Mouse (Mus musculus): Measurements from ENCODE around the gene Cd79a. TPM values are rescaled to one million over a fixed set of nuclear protein-coding genes. Genes with fewer than 3 reads are reported as not detected.

Gene Cd79a
- total RNA-seq (2012; rRNA removed) = 71.3 and 75.2 TPM in 2 replicates
- total RNA-seq (2014; rRNA removed) = 46.6 and 51.8 TPM in 2 replicates
- 313 and 422 TPM in 2 replicates for polyA plus RNA-seq (2012; ENCODE audit: insufficient read length, low read depth)

- Histone ChIP-seq H3K4me3 (replicated peaks in 1 of 3; ENCODE audit: low read depth in 2 of 3, low read length in 2 of 3, poor library complexity in 1 of 3) (peak within 1 kb of the TSS; percentile 64 to 97 (median 77)), H3K9ac (ENCODE audit: insufficient read depth, low read depth) (peak within 1 kb of the TSS; percentile 73), H3K27me3 (replicated peaks) (no peaks in the 10 kb centered on the region), H3K79me2 (replicated peaks; ENCODE audit: control insufficient read depth, extremely low read depth, insufficient read depth, poor library complexity, severe bottlenecking) (peaks cover 12% of the 10 kb centered on the region), H3K4me2 (ENCODE audit: insufficient read depth, low read depth, poor library complexity, severe bottlenecking) (peak within 1 kb of the TSS; percentile 64), H3K27ac (ENCODE audit: insufficient read depth, low read depth) (peak within 1 kb of the TSS; percentile 82), H3K4me1 (ENCODE audit: control insufficient read depth in 1 of 2, insufficient read depth in 2 of 2) (peaks cover 14 to 60% of the 10 kb centered on the region in 2 experiments), H3K36me3 (replicated peaks in 1 of 2; ENCODE audit: control insufficient read depth in 1 of 2, insufficient read depth in 1 of 2, low read length in 1 of 2) (peaks cover 16 to 27% of the 10 kb centered on the region in 2 experiments), H3K9me3 (replicated peaks; ENCODE audit: low read length) (peaks cover 4% of the 10 kb centered on the region)
- TF ChIP-seq MAFK (IDR thresholded peaks at IDR 0.05; ENCODE audit: insufficient replicate concordance, low read length) = no peak
- peak; percentile 88 for TF ChIP-seq EP300 (IDR thresholded peaks at IDR 0.05; ENCODE audit: low read length)
- peak; percentile 78 for TF ChIP-seq ETS1 (conservative IDR thresholded peaks at IDR 0.05; ENCODE audit: low read depth, low read length)
- TF ChIP-seq IRF4 (IDR thresholded peaks at IDR 0.05; ENCODE audit: low read depth, low read length) = peak; percentile 60
- peak; percentile 86 for TF ChIP-seq NELFE (IDR thresholded peaks at IDR 0.05; ENCODE audit: low read depth, low read length)
- TF ChIP-seq ZKSCAN1 (IDR thresholded peaks at IDR 0.05; ENCODE audit: borderline replicate concordance, low read depth, low read length) = no peak
- peak; percentile 70; the same call in 1 of the 2 replicates for TF ChIP-seq MEF2A (IDR thresholded peaks at IDR 0.05; ENCODE audit: borderline replicate concordance, low read depth, low read length)
- peak; percentile 58 for TF ChIP-seq BHLHE40 (IDR thresholded peaks at IDR 0.05; ENCODE audit: low read depth, low read length)
- TF ChIP-seq CTCF (conservative IDR thresholded peaks at IDR 0.05 in 1 of 2, IDR thresholded peaks at IDR 0.05 in 1 of 2; ENCODE audit: low read depth in 2 of 2, low read length in 2 of 2) = no peak
- TF ChIP-seq MXI1 (IDR thresholded peaks at IDR 0.05; ENCODE audit: low read depth, low read length) = peak; percentile 52; the same call in 1 of the 2 replicates
- no peak; the same call in 1 of the 2 replicates for TF ChIP-seq MYC (IDR thresholded peaks at IDR 0.05; ENCODE audit: low read depth, low read length)
- no peak for TF ChIP-seq ZC3H11A (IDR thresholded peaks at IDR 0.05; ENCODE audit: low read depth, low read length)
- TF ChIP-seq RCOR1 (conservative IDR thresholded peaks at IDR 0.05; ENCODE audit: low read depth, low read length) = 0 out of 2 replicates have a peak, but pooled peaks have one; percentile 65
- peak; percentile 79 for TF ChIP-seq ELF1 (IDR thresholded peaks at IDR 0.05; ENCODE audit: low read depth, low read length)
- TF ChIP-seq UBTF (IDR thresholded peaks at IDR 0.05; ENCODE audit: low read depth, low read length) = no peak
- peak; percentile 70 for TF ChIP-seq CHD2 (IDR thresholded peaks at IDR 0.05; ENCODE audit: low read length)
- no peak for TF ChIP-seq PAX5 (IDR thresholded peaks at IDR 0.05; ENCODE audit: low read length)
- TF ChIP-seq GABPA (IDR thresholded peaks at IDR 0.05; ENCODE audit: insufficient replicate concordance, low read depth, low read length) = no peak
- peak; percentile 96 for TF ChIP-seq TCF12 (IDR thresholded peaks at IDR 0.05; ENCODE audit: low read depth, low read length)
- no peak for TF ChIP-seq E2F4 (IDR thresholded peaks at IDR 0.05; ENCODE audit: insufficient replicate concordance, low read depth, low read length)
- no peak; the same call in 1 of the 2 replicates for TF ChIP-seq RAD21 (IDR thresholded peaks at IDR 0.05; ENCODE audit: low read depth, low read length)
- peak; percentile 54; the same call in 1 of the 2 replicates for TF ChIP-seq POLR2AphosphoS2 (IDR thresholded peaks at IDR 0.05; ENCODE audit: low read depth, low read length)
- no peak for TF ChIP-seq USF2 (conservative IDR thresholded peaks at IDR 0.05; ENCODE audit: low read depth, low read length)
- TF ChIP-seq KAT2A (IDR thresholded peaks at IDR 0.05; ENCODE audit: insufficient replicate concordance, low read length) = 0 out of 2 replicates have a peak, but pooled peaks have one; percentile 62
- 0 out of 2 replicates have a peak, but pooled peaks have one; percentile 26 for TF ChIP-seq TBP (conservative IDR thresholded peaks at IDR 0.05; ENCODE audit: low read depth, low read length)
- TF ChIP-seq HCFC1 (IDR thresholded peaks at IDR 0.05; ENCODE audit: low read depth, low read length) = peak; percentile 39
- TF ChIP-seq ZMIZ1 (IDR thresholded peaks at IDR 0.05; ENCODE audit: low read depth, low read length) = peak; percentile 44; the same call in 1 of the 2 replicates
- no peak for TF ChIP-seq JUN (IDR thresholded peaks at IDR 0.05; ENCODE audit: insufficient read depth, low read depth, low read length)
- TF ChIP-seq ZNF384 (IDR thresholded peaks at IDR 0.05; ENCODE audit: low read depth, low read length) = no peak
- TF ChIP-seq JUND (conservative IDR thresholded peaks at IDR 0.05; ENCODE audit: low read depth, low read length) = no peak
- TF ChIP-seq SMC3 (IDR thresholded peaks at IDR 0.05; ENCODE audit: low read depth, low read length) = no peak
- no peak for TF ChIP-seq NRF1 (IDR thresholded peaks at IDR 0.05; ENCODE audit: low read depth, low read length)
- no peak for TF ChIP-seq USF1 (IDR thresholded peaks at IDR 0.05; ENCODE audit: low read depth, low read length)
- TF ChIP-seq SIN3A (IDR thresholded peaks at IDR 0.05; ENCODE audit: low read length) = peak; percentile 68
- no peak for TF ChIP-seq CHD1 (IDR thresholded peaks at IDR 0.05; ENCODE audit: low read depth, low read length)
- TF ChIP-seq MAZ (IDR thresholded peaks at IDR 0.05; ENCODE audit: low read depth, low read length) = peak; percentile 81
- TF ChIP-seq POLR2A (IDR thresholded peaks at IDR 0.05; ENCODE audit: low read depth, low read length) = peak; percentile 72
- peak; percentile 56; the same call in 1 of the 2 replicates for TF ChIP-seq MAX (IDR thresholded peaks at IDR 0.05; ENCODE audit: low read length)
- in situ Hi-C loops (cut with MboI; ENCODE audit: low pct_ligation_motif_present, low pct_unique_long_range_greater_than_20kb, low sequenced_read_pairs) = no loop called here
- dilution Hi-C loops (cut with MboI; ENCODE audit: extremely low pct_ligation_motif_present, extremely low pct_unique_long_range_greater_than_20kb, low sequenced_read_pairs) = no loop called here
- peak; percentile 94 for DNase-seq (ENCODE audit: extremely low read depth)
Observed at GRCm38 (mm10) chr7:24897224-24897623, at the start of gene Cd79a. Gene Cd79a (plus strand): TSS chr7:24897381.

Measured in CH12.LX (cell line).